Mouse (Mus musculus): ENCODE results near the gene Mbl1. TPM values are rescaled to one million over a fixed set of nuclear protein-coding genes. Genes with fewer than 3 reads are reported as not detected.

The Mbl1 gene
- polyA plus RNA-seq, 1 experiment from 2014 or later, result 2.7 TPM

Other genes with a start within 250 kb of the Mbl1 start
- 67.5 and 72.3 TPM in 2 replicates for gene Tspan14, start 184.7 kb upstream of the Mbl1 start, polyA plus RNA-seq (2015; fragmentation: Nextera tagmentation; extraction: Ambion mirVana)
- 40.2 and 43.5 TPM in 2 replicates for gene Fam213a, start 137.7 kb upstream of the Mbl1 start, polyA plus RNA-seq (2015; fragmentation: Nextera tagmentation; extraction: Ambion mirVana)
- not detected in 2 replicates for gene Dydc2, start 82.2 kb upstream of the Mbl1 start, polyA plus RNA-seq (2015; fragmentation: Nextera tagmentation; extraction: Ambion mirVana)
- gene Dydc1, start 78.5 kb upstream of the Mbl1 start, polyA plus RNA-seq (2015; fragmentation: Nextera tagmentation; extraction: Ambion mirVana), result not detected in 2 replicates
- 8.6 and 12.3 TPM in 2 replicates for gene Mat1a, start 46.4 kb upstream of the Mbl1 start, polyA plus RNA-seq (2015; fragmentation: Nextera tagmentation; extraction: Ambion mirVana)
- not detected in 2 replicates for gene Sftpa1, start 19.7 kb upstream of the Mbl1 start, polyA plus RNA-seq (2015; fragmentation: Nextera tagmentation; extraction: Ambion mirVana)
- gene Sftpd, start 33.7 kb downstream of the Mbl1 start, polyA plus RNA-seq (2015; fragmentation: Nextera tagmentation; extraction: Ambion mirVana), result 0.12 and 0.13 TPM in 2 replicates
- 0.12 and 0.23 TPM in 2 replicates for gene Gm2832, start 127.3 kb downstream of the Mbl1 start, polyA plus RNA-seq (2015; fragmentation: Nextera tagmentation; extraction: Ambion mirVana)
- not detected in 2 replicates for gene Gm5798, start 197.2 kb downstream of the Mbl1 start, polyA plus RNA-seq (2015; fragmentation: Nextera tagmentation; extraction: Ambion mirVana)
- gene Gm7945, start 234.9 kb downstream of the Mbl1 start, polyA plus RNA-seq (2015; fragmentation: Nextera tagmentation; extraction: Ambion mirVana), result not detected in 2 replicates

Measured in stomach, embryonic 15.5 days (tissue).